Mouse (Mus musculus) ES-E14 (cell line): ENCODE results near the gene Carmil2.

Experiments
- CHD2 ChIP-seq: IDR thresholded peaks from 2 replicates; pipeline ENCODE4 v1.6.1; 2014; ENCODE audit warnings: mild to moderate bottlenecking, low read depth, low read length, inconsistent platforms
- HCFC1 ChIP-seq: IDR thresholded peaks from 2 replicates; pipeline ENCODE4 v1.6.1; 2012; ENCODE audit warnings: low read length, inconsistent platforms, borderline replicate concordance; ENCODE audit not compliant: insufficient read depth
- MAFK ChIP-seq: IDR thresholded peaks from 2 replicates; pipeline ENCODE4 v1.6.1; 2014; ENCODE audit warnings: mild to moderate bottlenecking, low read depth, low read length, inconsistent platforms; ENCODE audit not compliant: insufficient read depth
- ZC3H11A ChIP-seq: IDR thresholded peaks from 2 replicates; pipeline ENCODE4 v1.6.1; 2012; ENCODE audit warnings: low read depth, mild to moderate bottlenecking, inconsistent platforms, low read length, borderline replicate concordance
- ZNF384 ChIP-seq: IDR thresholded peaks from 2 replicates; pipeline ENCODE4 v1.6.1; 2012; ENCODE audit warnings: low read depth, low read length, inconsistent platforms

DNA sequence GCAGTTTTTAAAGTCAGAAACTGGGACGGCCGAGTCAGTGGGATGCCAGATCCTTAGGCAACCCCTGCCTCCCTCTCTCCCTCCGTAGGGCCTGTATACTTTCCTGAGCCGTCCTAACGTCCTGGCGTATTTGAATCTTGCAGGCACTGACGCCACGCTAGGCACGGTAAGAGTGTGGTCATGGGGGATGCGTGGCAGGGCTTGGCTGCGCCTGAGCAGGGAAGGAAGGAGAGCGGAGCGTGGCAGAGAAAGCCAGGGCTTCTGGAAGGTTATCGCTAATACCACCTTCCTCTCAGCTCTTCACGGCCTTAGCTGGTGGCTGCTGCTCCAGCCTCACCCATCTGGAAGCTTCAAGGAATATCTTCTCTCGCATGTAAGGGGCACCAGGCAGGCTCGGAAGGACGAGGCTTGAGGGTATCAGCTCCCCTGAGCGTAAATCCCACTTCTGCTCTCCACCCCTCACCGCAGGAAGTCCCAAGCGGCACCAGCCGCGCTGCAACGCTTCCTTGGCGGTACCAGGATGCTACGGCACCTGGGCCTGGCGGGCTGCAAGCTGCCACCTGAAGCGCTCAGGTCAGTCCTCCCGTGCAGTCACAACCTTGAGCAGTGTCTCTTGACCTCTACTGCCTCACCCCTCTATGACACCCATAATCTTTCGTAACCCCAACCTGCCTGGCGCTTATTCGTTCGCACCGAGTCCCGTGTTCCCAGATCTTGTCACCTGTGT lies 3.3 kb downstream of the Carmil2 start:
- TF ChIP-seq CHD2 (no peak), MAFK (no peak), HCFC1 (no peak), ZNF384 (no peak), ZC3H11A (no peak)
